Mouse (Mus musculus) limb, embryonic 11.5 days (tissue): ENCODE measurements around the gene Ror2. TPM values are rescaled to one million over a fixed set of nuclear protein-coding genes. Genes with fewer than 3 reads are reported as not detected.
A peak's percentile ranks its signal among the peaks of the same experiment; 100 is the strongest.

Experiments used
- ATAC-seq: fragments of 200-750 bp; cut with Nextera tagmentation; 2 replicates; pipeline ENCODE4 v1.8.0; 2017; ENCODE audit warnings: low read depth; ENCODE audit not compliant: insufficient number of reproducible peaks, low FRiP score, low TSS enrichment
- DNase-seq: peaks from one replicate; pipeline ENCODE4 v3.0.0-alpha.2; 2015; ENCODE audit warnings: low spot score
- H3K27ac ChIP-seq: fragments of 300-500 bp; sonication (generic); replicated peaks from 2 replicates; pipeline ENCODE4 v1.5.1; 2014; ENCODE audit warnings: low read depth, mild to moderate bottlenecking, low read length
- H3K27me3 ChIP-seq: fragments of 300-500 bp; sonication (generic); 2 replicates; pipeline ENCODE4 v1.6.1; 2014; ENCODE audit warnings: mild to moderate bottlenecking, low read length, mixed read lengths; ENCODE audit not compliant: control insufficient read depth, insufficient read depth
- H3K36me3 ChIP-seq: fragments of 300-500 bp; sonication (generic); 2 replicates; pipeline ENCODE4 v1.6.1; 2014; ENCODE audit warnings: mild to moderate bottlenecking, low read length, moderate library complexity, mixed read lengths; ENCODE audit not compliant: control insufficient read depth, insufficient read depth
- H3K4me1 ChIP-seq: fragments of 300-500 bp; sonication (generic); 2 replicates; pipeline ENCODE4 v1.6.1; 2014; ENCODE audit warnings: low read length, mixed read lengths; ENCODE audit not compliant: control insufficient read depth, insufficient read depth
- H3K4me2 ChIP-seq: fragments of 300-500 bp; sonication (generic); 2 replicates; pipeline ENCODE4 v1.6.1; 2014; ENCODE audit warnings: low read depth, mild to moderate bottlenecking, moderate library complexity; ENCODE audit not compliant: severe bottlenecking
- H3K4me3 ChIP-seq: fragments of 300-500 bp; sonication (generic); 2 replicates; pipeline ENCODE4 v1.5.1; 2014; ENCODE audit warnings: low read depth, low read length
- H3K9ac ChIP-seq: fragments of 300-500 bp; sonication (generic); 2 replicates; pipeline ENCODE4 v1.6.1; 2014; ENCODE audit warnings: mild to moderate bottlenecking, low read length
- H3K9me3 ChIP-seq: fragments of 300-500 bp; sonication (generic); 2 replicates; pipeline ENCODE4 v1.6.1; 2016; ENCODE audit warnings: low read length; ENCODE audit not compliant: control insufficient read depth
- WGBS: fragments of 180-500 bp; shearing (Covaris S2); extraction: QIAGEN DNeasy Blood & Tissue Kit; methylation state at CpG from one replicate; pipeline ENCODE4 v1.1.7; 2014; 5-methylcytosine and 5-hydroxymethylcytosine counted together
- polyA plus RNA-seq: library from polyadenylated mRNA; unstranded; fragments of >200 nt; fragmentation: Nextera tagmentation; extraction: Ambion mirVana; gene quantifications from 2 replicates; pipeline ENCODE4 v1.2.1, GENCODE M21; 2014

Ror2 gene
- polyA plus RNA-seq, 1 experiment from 2014 or later, result 17.8 TPM

DNA sequence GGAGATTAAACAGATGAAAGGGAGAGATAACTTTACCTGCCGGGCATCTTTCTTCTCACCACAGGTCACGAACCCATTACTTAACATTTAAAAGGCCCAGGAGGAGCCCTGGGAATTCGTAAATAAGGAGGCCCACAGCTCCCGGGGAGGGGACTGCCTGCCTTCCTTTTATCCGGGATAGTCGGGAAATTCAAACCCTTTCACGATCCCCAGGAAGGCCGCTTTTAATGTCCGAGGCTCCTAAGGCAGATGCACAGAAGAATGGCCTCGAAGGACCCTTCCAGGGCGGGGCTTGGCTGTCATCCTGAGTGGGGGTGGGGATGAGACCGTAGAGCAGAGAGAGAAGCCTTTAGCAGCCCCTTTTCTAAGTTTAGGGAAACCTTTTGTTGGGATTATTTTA, 51.1 kb downstream of the Ror2 start:
- Histone ChIP-seq H3K4me1 (peaks cover 62% of the 10 kb centered on the region), H3K27ac (no peak overlapping the region), H3K9me3 (no peaks in the 10 kb centered on the region), H3K27me3 (no peaks in the 10 kb centered on the region), H3K9ac (no peak overlapping the region), H3K4me3 (no peak overlapping the region), H3K36me3 (no peaks in the 10 kb centered on the region), H3K4me2 (0 out of 2 replicates have a peak overlapping the region, but pooled peaks have one; percentile 12)
- ATAC-seq (no peak), DNase-seq (no peak)
- 4% methylated on average over 12 of the region's 12 CpGs for WGBS

GRCm38 (mm10) chr13:53233826-53234786, 51.8 kb downstream of the Ror2 start:
- no peak overlapping the region for H3K4me2 ChIP-seq
- 23% methylated on average over 15 of the region's 15 CpGs for WGBS
- H3K9ac ChIP-seq, result no peak overlapping the region
- H3K9me3 ChIP-seq, result no peaks in the 10 kb centered on the region
- DNase-seq (no peak), ATAC-seq (no peak)
- H3K27ac ChIP-seq, result no peak overlapping the region
- peaks cover 62% of the 10 kb centered on the region for H3K4me1 ChIP-seq
- H3K4me3 ChIP-seq, result no peak overlapping the region
- H3K27me3 ChIP-seq, result no peaks in the 10 kb centered on the region
- no peaks in the 10 kb centered on the region for H3K36me3 ChIP-seq

DNA sequence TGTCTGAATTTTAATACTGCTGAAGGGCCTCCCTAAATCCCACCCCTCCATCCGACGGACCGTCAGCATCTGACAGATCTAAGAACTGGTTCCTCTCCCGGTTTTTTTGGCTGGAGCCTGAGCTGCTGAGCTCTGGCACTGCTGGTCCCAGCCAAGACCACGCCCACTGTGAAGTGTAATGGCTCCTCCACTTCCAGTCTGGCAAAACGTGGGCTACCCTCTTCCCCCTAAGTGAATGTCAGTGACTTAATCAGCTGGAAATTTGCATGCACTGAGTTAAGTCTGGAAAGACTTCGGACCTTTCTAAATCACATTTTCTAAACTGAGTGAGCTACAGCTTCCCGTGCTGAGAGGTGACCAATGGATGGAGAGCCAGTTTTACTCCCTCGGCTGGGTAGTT, 52.5 kb downstream of the Ror2 start:
- H3K4me2 ChIP-seq, result no peak overlapping the region
- no peak for ATAC-seq

DNA sequence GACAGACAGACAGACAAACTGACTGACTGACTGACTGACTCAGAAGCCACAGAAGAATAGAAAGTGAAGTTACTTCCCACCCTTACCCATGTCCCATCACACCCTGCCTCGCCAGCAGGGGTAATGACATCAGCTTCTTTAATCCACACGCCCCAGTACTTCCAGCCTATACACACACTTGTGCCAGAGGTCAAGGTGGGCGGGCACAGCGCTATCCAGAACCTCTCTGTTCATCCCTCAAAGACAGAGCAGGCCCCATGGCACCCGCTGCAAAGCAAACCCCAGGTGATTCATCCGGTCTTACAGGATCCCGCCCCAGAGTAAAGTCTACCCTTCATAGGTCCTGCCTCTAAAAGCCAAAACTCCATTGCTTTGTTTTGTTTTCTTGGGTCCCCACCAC, 53.5 kb downstream of the Ror2 start:
- H3K4me2 ChIP-seq, result no peak overlapping the region
- DNase-seq, result no peak
- H3K4me3 ChIP-seq, result no peak overlapping the region
- H3K27me3 ChIP-seq, result no peaks in the 10 kb centered on the region
- no peak overlapping the region for H3K27ac ChIP-seq
- H3K4me1 ChIP-seq, result peaks cover 59% of the 10 kb centered on the region
- H3K36me3 ChIP-seq, result no peaks in the 10 kb centered on the region
- no peak overlapping the region for H3K9ac ChIP-seq
- no peak for ATAC-seq
- WGBS, result 31% methylated on average over 7 of the region's 7 CpGs
- H3K9me3 ChIP-seq, result no peaks in the 10 kb centered on the region

More for the DNA sequence above, 52.5 kb downstream of the Ror2 start:
- no peak overlapping the region for H3K27ac ChIP-seq
- H3K27me3 ChIP-seq, result no peaks in the 10 kb centered on the region
- H3K4me3 ChIP-seq, result no peak overlapping the region
- H3K36me3 ChIP-seq, result no peaks in the 10 kb centered on the region
- peaks cover 62% of the 10 kb centered on the region for H3K4me1 ChIP-seq
- H3K9ac ChIP-seq, result no peak overlapping the region
- H3K9me3 ChIP-seq, result no peaks in the 10 kb centered on the region
- 13% methylated on average over 9 of the region's 9 CpGs for WGBS
- DNase-seq, result no peak

- Histone ChIP-seq H3K4me1 (peaks cover 43% of the 10 kb centered on the region), H3K9ac (no peak overlapping the region), H3K4me3 (no peak overlapping the region), H3K9me3 (no peaks in the 10 kb centered on the region), H3K36me3 (no peaks in the 10 kb centered on the region), H3K27me3 (no peaks in the 10 kb centered on the region), H3K4me2 (no peak overlapping the region), H3K27ac (no peak overlapping the region)
- ATAC-seq (no peak), DNase-seq (no peak)
- 75% methylated on average over 18 of the region's 18 CpGs for WGBS
Observed at GRCm38 (mm10) chr13:53230446-53231161, 55.3 kb downstream of the Ror2 start.

DNA sequence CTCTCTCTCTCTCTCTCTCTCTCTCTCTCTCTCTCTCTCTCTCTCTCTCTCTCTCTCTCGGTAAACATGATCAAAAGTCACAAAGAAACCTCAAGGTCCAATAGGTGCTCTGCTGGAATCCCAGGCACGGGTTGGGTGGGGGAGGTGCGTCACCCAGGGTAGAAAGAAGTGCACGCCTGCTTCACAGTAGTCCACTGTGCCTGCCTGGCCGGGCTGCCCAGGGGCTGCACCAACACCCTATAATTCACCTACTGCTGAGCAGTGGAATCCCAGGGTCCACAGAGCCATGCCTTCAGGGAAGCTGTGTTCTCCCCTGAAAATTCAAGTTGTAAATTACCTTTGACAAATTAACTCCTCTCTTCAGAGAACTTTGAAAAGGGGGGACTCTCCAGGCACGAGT, 58.9 kb downstream of the Ror2 start:
- 20% methylated on average over 5 of the region's 6 CpGs for WGBS
- no peak overlapping the region for H3K4me2 ChIP-seq
- no peak overlapping the region for H3K27ac ChIP-seq
- H3K27me3 ChIP-seq, result no peaks in the 10 kb centered on the region
- no peaks in the 10 kb centered on the region for H3K36me3 ChIP-seq
- H3K9ac ChIP-seq, result no peak overlapping the region
- peaks cover 19% of the 10 kb centered on the region for H3K4me1 ChIP-seq
- no peak overlapping the region for H3K4me3 ChIP-seq
- peak; percentile 55 for DNase-seq
- peaks cover 4% of the 10 kb centered on the region; the same call in 1 of the 2 replicates for H3K9me3 ChIP-seq
- peak; percentile 57; the same call in 1 of the 2 replicates for ATAC-seq

DNA sequence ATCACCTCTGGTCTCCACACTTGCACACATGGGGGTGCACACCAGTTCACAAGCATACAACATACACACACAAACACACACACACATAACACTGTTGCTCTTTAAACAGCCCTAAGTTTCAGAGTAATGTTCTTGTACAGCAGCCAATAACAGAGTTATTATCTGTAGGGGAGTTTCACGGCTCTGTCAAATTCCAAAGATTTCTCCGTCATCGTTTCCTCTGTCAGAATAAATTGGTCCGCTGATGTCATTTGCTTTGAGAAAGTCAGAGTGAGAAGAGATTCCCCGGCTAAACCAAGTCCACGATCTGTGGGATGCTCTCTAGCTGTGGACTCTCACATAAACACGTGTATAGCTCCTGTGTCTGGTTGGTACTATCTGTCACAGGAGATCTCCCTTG, 59.5 kb downstream of the Ror2 start:
- no peaks in the 10 kb centered on the region for H3K27me3 ChIP-seq
- no peaks in the 10 kb centered on the region for H3K36me3 ChIP-seq
- H3K4me2 ChIP-seq, result no peak overlapping the region
- WGBS, result 83% methylated on average over 7 of the region's 7 CpGs
- no peak overlapping the region for H3K9ac ChIP-seq
- H3K4me1 ChIP-seq, result peaks cover 19% of the 10 kb centered on the region
- DNase-seq (no peak), ATAC-seq (no peak)
- H3K27ac ChIP-seq, result no peak overlapping the region
- H3K4me3 ChIP-seq, result no peak overlapping the region
- H3K9me3 ChIP-seq, result peaks cover 4% of the 10 kb centered on the region; the same call in 1 of the 2 replicates

- no peak for ATAC-seq
Observed at GRCm38 (mm10) chr13:53225925-53226324, 60.0 kb downstream of the Ror2 start.

More at GRCm38 (mm10) chr13:53225925-53226324, 60.0 kb downstream of the Ror2 start:
- Histone ChIP-seq H3K4me3 (no peak overlapping the region), H3K4me1 (peaks cover 13% of the 10 kb centered on the region), H3K27ac (no peak overlapping the region), H3K27me3 (no peaks in the 10 kb centered on the region), H3K9ac (no peak overlapping the region), H3K9me3 (peaks cover 4% of the 10 kb centered on the region; the same call in 1 of the 2 replicates), H3K36me3 (no peaks in the 10 kb centered on the region), H3K4me2 (no peak overlapping the region)
- no peak for DNase-seq
- 94% methylated on average over 3 of the region's 3 CpGs for WGBS
